Mouse (Mus musculus): ENCODE results near the gene Drc7.

- TF ChIP-seq CTCF (IDR thresholded peaks at IDR 0.05; ENCODE audit: low read depth): no peak
- no peak for TF ChIP-seq EP300 (IDR thresholded peaks at IDR 0.05; ENCODE audit: low read depth)
Observed at GRCm38 (mm10) chr8:95012442-95012919, 42.4 kb upstream of the Drc7 start.

All from liver, embryonic 14.5 days (tissue).